Mouse (Mus musculus) forebrain, embryonic 11.5 days (tissue): ENCODE measurements around the gene Pdf. TPM values are rescaled to one million over a fixed set of nuclear protein-coding genes. Genes with fewer than 3 reads are reported as not detected.

Experiments
- ATAC-seq: fragments of 200-750 bp; cut with Nextera tagmentation; replicated peaks from 2 replicates; pipeline ENCODE4 v1.8.0; 2017; ENCODE audit warnings: moderate TSS enrichment; ENCODE audit not compliant: low FRiP score
- DNase-seq: peaks from one replicate; pipeline ENCODE4 v3.0.0-alpha.2; 2017; ENCODE audit warnings: low spot score
- H3K27ac ChIP-seq: fragments of 300-500 bp; sonication (generic); 2 replicates; pipeline ENCODE4 v1.5.1; 2014; ENCODE audit warnings: low read depth, low read length
- H3K27me3 ChIP-seq: fragments of 300-500 bp; sonication (generic); 2 replicates; pipeline ENCODE4 v1.6.1; 2014; ENCODE audit warnings: mild to moderate bottlenecking, low read length, mixed read lengths; ENCODE audit not compliant: control insufficient read depth, insufficient read depth
- H3K36me3 ChIP-seq: fragments of 300-500 bp; sonication (generic); 2 replicates; pipeline ENCODE4 v1.6.1; 2014; ENCODE audit warnings: mild to moderate bottlenecking, low read length, moderate library complexity, mixed read lengths; ENCODE audit not compliant: control insufficient read depth, insufficient read depth
- H3K4me1 ChIP-seq: fragments of 300-500 bp; sonication (generic); replicated peaks from 2 replicates; pipeline ENCODE4 v1.6.1; 2014; ENCODE audit warnings: low read length, mixed read lengths; ENCODE audit not compliant: control insufficient read depth, insufficient read depth
- H3K4me2 ChIP-seq: fragments of 300-500 bp; sonication (generic); 2 replicates; pipeline ENCODE4 v1.6.1; 2014; ENCODE audit warnings: low read depth, mild to moderate bottlenecking, low read length, moderate library complexity, mixed read lengths; ENCODE audit not compliant: severe bottlenecking
- H3K4me3 ChIP-seq: fragments of 300-500 bp; sonication (generic); 2 replicates; pipeline ENCODE4 v1.5.1; 2014; ENCODE audit warnings: low read depth, low read length
- H3K9ac ChIP-seq: fragments of 300-500 bp; sonication (generic); 2 replicates; pipeline ENCODE4 v1.6.1; 2014; ENCODE audit warnings: low read length
- H3K9me3 ChIP-seq: fragments of 300-500 bp; sonication (generic); 2 replicates; pipeline ENCODE4 v1.6.1; 2016; ENCODE audit warnings: low read length, mixed read lengths; ENCODE audit not compliant: control insufficient read depth
- WGBS: fragments of 180-500 bp; shearing (Covaris S2); extraction: QIAGEN DNeasy Blood & Tissue Kit; methylation state at CpG from one replicate; pipeline ENCODE4 v1.1.7; 2014; 5-methylcytosine and 5-hydroxymethylcytosine counted together
- polyA plus RNA-seq: library from polyadenylated mRNA; unstranded; fragments of >200 nt; fragmentation: Nextera tagmentation; extraction: Ambion mirVana; gene quantifications from 2 replicates; pipeline ENCODE4 v1.2.1, GENCODE M21; 2014

The Pdf gene
- polyA plus RNA-seq, result 47.1 and 48.3 TPM in 2 replicates

- Histone ChIP-seq H3K36me3 (peaks cover 28% of the 10 kb centered on the region; the same call in 1 of the 2 replicates), H3K27me3 (no peaks in the 10 kb centered on the region), H3K4me1 (peaks cover 6% of the 10 kb centered on the region; the same call in 1 of the 2 replicates), H3K27ac (peak within 1 kb of the TSS; percentile 82), H3K4me2 (peak within 1 kb of the TSS; percentile 93), H3K9ac (peak within 1 kb of the TSS; percentile 90), H3K4me3 (peak within 1 kb of the TSS; percentile 78), H3K9me3 (no peaks in the 10 kb centered on the region)
- under 1% methylated on average over 87 of the region's 87 CpGs for WGBS
- peak; percentile 84 for DNase-seq
- ATAC-seq, result peak; percentile 83
These were observed at the start of gene Pdf for GRCm38 (mm10) chr8:107048061-107048941. Gene Pdf (minus strand): TSS chr8:107048614.

DNA sequence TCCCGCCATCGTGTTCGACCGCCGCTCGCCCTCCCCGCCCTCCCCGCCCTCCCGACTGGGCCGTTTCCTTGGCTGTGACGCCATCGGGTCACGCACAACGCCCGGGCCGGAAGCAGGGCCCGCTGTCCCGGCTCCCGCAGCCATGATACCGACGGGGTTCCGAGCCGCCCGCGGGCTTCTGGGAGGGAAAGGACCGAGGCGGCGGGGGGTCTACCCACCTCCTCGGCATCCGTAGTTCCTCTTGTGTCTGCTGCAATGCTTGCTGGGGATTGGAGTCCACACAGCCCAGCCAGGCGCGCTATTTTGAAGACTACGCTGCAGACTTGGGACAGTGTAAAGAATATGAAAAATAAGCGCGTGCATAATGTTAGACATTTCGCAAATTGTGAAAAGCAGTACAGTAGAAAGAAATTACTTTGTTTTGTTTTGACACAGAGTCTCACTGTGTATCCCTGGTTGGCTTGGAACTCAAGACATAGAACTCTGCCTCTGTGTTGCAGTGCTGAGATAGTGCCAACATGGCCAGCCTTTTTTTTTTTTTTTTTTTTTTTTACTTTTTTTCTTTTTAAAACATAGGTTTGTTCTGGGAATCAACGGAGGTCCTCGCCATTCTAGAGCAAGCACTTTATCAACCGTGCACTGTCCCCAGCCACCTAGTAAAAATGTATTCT, 48.1 kb upstream of the Pdf start, which contains the start of gene Terf2:
Gene Terf2, minus strand, starts transcription at position 182 of the 671 bp plus-strand sequence.
- Histone ChIP-seq H3K27ac (peak within 1 kb of the TSS; percentile 78), H3K4me2 (peak within 1 kb of the TSS; percentile 74), H3K9me3 (no peaks in the 10 kb centered on the region), H3K36me3 (no peaks in the 10 kb centered on the region), H3K9ac (peak within 1 kb of the TSS; percentile 85), H3K27me3 (no peaks in the 10 kb centered on the region), H3K4me3 (peak within 1 kb of the TSS; percentile 90), H3K4me1 (0 out of 2 replicates have a peak, but pooled peaks cover 2% of the 10 kb centered on the region)
- DNase-seq (peak; percentile 98), ATAC-seq (peak; percentile 96)
- WGBS, result 4% methylated on average over 39 of the region's 39 CpGs

- under 1% methylated on average over 52 of the region's 53 CpGs for whole genome bisulfite sequencing
- Histone ChIP-seq H3K4me3 (peak overlapping the region; percentile 90), H3K4me1 (0 out of 2 replicates have a peak, but pooled peaks cover 2% of the 10 kb centered on the region), H3K27ac (peak overlapping the region; percentile 78), H3K9ac (peak overlapping the region; percentile 85), H3K4me2 (peak overlapping the region; percentile 74), H3K9me3 (no peaks in the 10 kb centered on the region), H3K27me3 (no peaks in the 10 kb centered on the region), H3K36me3 (no peaks in the 10 kb centered on the region)
- DNase-seq (no peak), ATAC-seq (peak; percentile 85)
These were observed 47.4 kb upstream of the Pdf start for GRCm38 (mm10) chr8:107095717-107096365.

- DNase-seq, result no peak
- Histone ChIP-seq H3K4me1 (0 out of 2 replicates have a peak, but pooled peaks cover 2% of the 10 kb centered on the region), H3K9ac (no peak overlapping the region), H3K4me3 (no peak overlapping the region), H3K9me3 (no peaks in the 10 kb centered on the region), H3K27ac (no peak overlapping the region), H3K36me3 (peaks cover 8% of the 10 kb centered on the region; the same call in 1 of the 2 replicates), H3K4me2 (no peak overlapping the region), H3K27me3 (no peaks in the 10 kb centered on the region)
- WGBS, result 97% methylated on average over 7 of the region's 7 CpGs
- ATAC-seq, result no peak
These were observed 42.1 kb upstream of the Pdf start for GRCm38 (mm10) chr8:107090531-107090930.

DNA sequence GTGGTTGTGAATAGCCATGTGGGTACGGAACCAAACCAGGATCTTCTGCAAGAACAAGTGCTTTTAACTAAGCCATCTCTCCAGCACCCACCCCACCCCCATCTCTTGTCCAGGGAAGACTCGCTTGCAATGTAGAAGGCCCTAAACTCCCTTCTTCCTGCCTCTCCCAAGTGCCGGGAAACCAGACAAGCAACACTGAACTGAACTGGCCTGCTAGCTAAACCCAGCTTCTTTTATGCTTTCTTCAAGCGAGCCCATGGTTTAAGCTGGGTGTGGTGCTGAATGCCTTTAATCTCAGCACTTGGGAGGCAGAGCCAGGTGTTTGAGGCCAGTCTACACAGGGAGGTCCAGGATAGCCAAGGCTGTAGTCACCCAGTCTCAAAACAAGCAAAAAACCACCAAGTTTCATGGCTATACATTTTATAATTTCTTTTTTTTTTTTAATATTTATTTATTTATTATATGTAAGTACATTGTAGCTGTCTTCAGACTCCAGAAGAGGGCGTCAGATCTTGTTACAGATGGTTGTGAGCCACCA, 40.2 kb upstream of the Pdf start:
- no peaks in the 10 kb centered on the region for H3K4me1 ChIP-seq
- DNase-seq (no peak), ATAC-seq (no peak)
- H3K4me3 ChIP-seq, result no peak overlapping the region
- H3K36me3 ChIP-seq, result peaks cover 9% of the 10 kb centered on the region; the same call in 1 of the 2 replicates
- H3K9ac ChIP-seq, result no peak overlapping the region
- H3K4me2 ChIP-seq, result no peak overlapping the region
- H3K27me3 ChIP-seq, result no peaks in the 10 kb centered on the region
- no peaks in the 10 kb centered on the region for H3K9me3 ChIP-seq
- no peak overlapping the region for H3K27ac ChIP-seq
- WGBS, result 92% methylated on average over 5 of the region's 5 CpGs

DNA sequence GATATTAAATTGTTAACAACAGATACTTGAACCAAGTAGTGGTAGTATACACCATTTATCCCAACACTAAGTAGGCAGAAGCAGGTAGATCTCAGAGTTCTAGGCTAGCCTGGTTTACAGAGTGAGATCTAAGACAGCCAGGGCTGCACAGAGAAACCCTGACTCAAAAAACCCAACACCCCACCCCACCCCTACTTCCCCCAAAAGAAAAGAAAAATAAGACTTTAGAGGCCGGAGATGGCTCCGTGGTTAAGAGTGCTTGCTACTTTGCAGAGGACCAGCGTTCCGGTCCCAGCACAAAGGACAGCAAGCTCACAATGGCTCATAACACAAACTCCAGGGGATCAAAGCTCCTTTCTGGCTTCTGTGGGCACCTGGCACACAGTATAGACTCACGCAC, 37.6 kb upstream of the Pdf start:
- Histone ChIP-seq H3K9me3 (no peaks in the 10 kb centered on the region), H3K36me3 (peaks cover 9% of the 10 kb centered on the region; the same call in 1 of the 2 replicates), H3K9ac (no peak overlapping the region), H3K4me3 (no peak overlapping the region), H3K27me3 (no peaks in the 10 kb centered on the region), H3K4me1 (no peaks in the 10 kb centered on the region), H3K4me2 (no peak overlapping the region), H3K27ac (no peak overlapping the region)
- DNase-seq (no peak), ATAC-seq (no peak)
- 98% methylated on average over 5 of the region's 5 CpGs for WGBS

GRCm38 (mm10) chr8:107085358-107085757, 36.9 kb upstream of the Pdf start:
- H3K4me1 ChIP-seq, result no peaks in the 10 kb centered on the region
- no peaks in the 10 kb centered on the region for H3K9me3 ChIP-seq
- no peak overlapping the region for H3K9ac ChIP-seq
- H3K27me3 ChIP-seq, result no peaks in the 10 kb centered on the region
- H3K36me3 ChIP-seq, result peaks cover 9% of the 10 kb centered on the region; the same call in 1 of the 2 replicates
- DNase-seq (no peak), ATAC-seq (no peak)
- H3K27ac ChIP-seq, result no peak overlapping the region
- no peak overlapping the region for H3K4me3 ChIP-seq
- no peak overlapping the region for H3K4me2 ChIP-seq
- WGBS, result 99% methylated on average over 17 of the region's 17 CpGs
